Mouse (Mus musculus): Measurements from ENCODE around the gene Cped1.

Gene Cped1

DNA sequence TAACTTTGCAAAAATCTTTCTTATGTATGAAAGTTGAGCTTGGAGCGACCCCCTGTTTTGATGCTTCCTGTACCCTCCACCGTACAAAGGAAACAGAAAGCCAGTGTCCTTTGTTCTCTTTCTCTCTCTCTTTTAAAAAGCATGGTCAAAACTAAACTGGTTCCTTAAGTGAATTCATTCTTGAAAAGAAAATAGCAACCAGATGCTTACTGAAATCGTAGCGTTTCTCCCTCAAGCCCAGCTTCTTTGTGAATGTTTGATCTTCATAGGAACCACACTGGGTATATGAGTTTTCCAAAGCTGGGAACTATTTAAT, 40.6 kb downstream of the Cped1 start:
- peak; percentile 36 for DNase-seq (ENCODE audit: low read depth, low spot score)

DNA sequence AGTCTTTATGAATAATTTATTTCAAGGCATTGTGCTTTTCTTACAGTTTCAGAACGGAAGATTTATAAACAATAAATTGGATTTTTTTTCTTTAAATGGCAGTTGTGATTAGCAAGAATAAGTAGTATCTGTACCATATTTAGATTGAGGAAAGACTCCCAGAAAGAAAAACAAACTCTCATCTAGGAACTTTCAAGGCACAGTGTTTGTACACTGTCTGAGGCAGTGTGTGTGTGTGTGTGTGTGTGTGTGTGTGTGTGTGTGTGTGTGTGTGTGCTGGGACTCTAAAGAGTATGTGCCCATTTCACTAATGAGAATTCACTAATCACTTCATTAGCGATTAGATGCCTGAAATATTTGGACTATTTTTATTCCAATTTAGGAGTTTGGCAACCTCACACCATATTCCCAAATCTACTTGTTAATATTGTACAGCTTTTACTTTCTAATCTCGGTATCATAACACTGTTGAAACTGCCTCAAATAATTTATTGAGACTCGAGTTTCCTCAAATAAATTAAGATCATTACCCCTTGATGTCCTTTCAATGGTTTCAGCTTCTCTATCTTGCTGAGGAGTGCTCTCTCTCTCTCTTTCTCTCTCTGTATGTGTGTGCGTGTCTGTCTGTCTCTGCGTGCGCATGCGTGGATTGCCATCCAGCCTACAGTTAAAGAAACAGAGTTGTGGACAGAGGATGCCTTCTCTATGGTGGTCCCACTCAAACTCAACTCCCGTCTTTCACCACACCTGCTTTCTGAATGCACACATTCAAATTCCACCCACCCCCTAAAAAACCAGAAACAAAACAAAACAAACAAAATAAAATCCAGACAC, 41.3 kb downstream of the Cped1 start:
- no peak for DNase-seq (ENCODE audit: low read depth, low spot score)

- no peak for DNase-seq (ENCODE audit: low read depth, low spot score)
Measured at GRCm38 (mm10) chr6:22027854-22028253, 42.1 kb downstream of the Cped1 start.

DNA sequence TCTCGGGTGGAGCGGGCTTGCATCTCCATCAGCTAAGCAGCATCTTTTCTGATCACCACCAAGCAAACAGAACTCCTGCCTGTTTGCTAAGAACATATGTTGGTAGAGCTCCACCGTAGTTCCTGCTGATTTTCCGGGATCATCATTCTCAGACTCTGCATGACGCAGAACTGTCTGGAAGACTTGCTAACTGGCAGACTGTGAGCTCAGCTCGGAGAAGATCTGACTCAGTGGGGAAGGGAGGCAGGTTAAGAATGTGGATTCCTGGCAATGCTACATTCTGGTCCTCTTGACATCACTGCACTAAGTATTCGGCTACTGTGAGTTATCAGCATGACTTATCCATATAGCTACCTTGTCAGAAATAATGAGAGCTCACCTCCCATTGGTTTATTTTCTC, 44.7 kb downstream of the Cped1 start:
- DNase-seq (ENCODE audit: low read depth, low spot score): no peak

DNA sequence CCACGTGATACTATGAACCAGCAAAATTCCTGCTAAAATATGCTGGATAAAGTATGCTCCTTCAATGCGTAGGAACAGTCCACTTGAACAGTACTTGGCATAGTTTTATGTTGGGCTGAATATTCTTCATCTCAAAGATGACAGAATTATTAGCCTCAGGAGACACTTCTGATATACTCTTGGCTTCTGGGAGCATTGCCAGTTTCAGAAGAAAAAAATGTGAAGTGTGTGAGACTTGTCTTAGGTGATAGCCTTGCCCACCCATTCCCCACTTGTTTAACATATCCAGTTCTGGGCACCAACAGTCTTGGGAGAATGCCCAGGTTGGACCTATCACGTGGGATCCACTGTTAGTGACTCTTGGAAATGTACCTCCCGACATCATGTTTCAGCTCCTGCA, 47.5 kb downstream of the Cped1 start:
- DNase-seq (ENCODE audit: low read depth, low spot score): no peak

DNA sequence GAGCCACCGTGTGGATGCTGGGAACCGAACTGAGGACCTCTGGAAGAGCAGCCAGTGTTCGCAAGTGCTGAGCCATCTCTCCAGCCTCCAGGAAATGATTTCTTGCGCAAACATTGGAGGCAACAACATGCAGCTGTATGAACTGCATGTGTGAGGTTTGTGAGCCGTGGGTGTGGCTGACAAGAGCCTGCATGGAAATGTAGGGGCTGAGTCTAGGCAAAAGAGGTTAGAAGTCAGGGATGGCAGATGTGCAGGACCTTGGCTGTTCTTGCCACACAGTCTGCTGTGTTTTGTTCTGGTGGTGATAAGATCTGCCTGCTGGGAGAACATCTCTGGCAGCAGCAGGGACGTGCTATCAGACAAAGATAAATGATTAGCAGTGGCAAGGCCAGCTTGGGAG, 49.7 kb downstream of the Cped1 start:
- DNase-seq (ENCODE audit: low read depth, low spot score): no peak

GRCm38 (mm10) chr6:22035895-22036294, 50.2 kb downstream of the Cped1 start:
- DNase-seq (ENCODE audit: low read depth, low spot score): no peak

- DNase-seq (ENCODE audit: low read depth, low spot score): no peak
Measured at GRCm38 (mm10) chr6:22036396-22036795, 50.7 kb downstream of the Cped1 start.

- no peak for DNase-seq (ENCODE audit: low read depth, low spot score)
Measured at GRCm38 (mm10) chr6:22036911-22037310, 51.2 kb downstream of the Cped1 start.

DNA sequence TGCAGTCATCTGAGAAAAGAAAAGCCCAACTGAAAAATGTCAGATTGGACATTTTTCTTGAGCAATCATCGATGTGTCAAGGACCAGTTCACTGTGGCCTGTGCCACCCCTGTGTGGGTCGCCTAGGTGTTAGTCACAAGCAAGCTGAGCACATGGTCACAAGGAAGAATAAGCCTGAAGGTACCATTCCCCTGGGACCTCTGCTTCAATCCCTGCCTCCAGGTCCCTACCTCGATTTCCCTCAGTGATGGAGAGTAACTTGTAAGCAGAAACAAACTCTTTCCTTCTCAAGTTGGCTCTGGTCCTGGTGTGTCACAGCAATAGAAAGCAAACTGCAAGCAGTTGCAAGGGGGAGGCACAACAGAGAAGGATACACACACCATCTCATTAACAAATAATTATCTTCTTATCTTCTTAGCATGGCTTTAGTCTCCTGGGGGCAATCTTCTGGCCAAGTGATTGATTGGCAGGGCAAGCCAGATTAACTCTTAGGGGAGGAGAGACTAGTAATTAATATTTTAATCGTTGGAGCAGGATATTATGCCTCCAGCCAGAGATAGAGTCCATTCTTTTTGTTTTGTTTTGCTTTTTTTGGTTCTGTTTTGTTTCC, 51.8 kb downstream of the Cped1 start:
- no peak for DNase-seq (ENCODE audit: low read depth, low spot score)

GRCm38 (mm10) chr6:22039666-22040065, 54.0 kb downstream of the Cped1 start:
- peak; percentile 74 for DNase-seq (ENCODE audit: low read depth, low spot score)

GRCm38 (mm10) chr6:22044880-22045605, 59.3 kb downstream of the Cped1 start:
- no peak for DNase-seq (ENCODE audit: low read depth, low spot score)

- no peak for DNase-seq (ENCODE audit: low read depth, low spot score)
Measured at GRCm38 (mm10) chr6:22047101-22047500, 61.4 kb downstream of the Cped1 start.

DNA sequence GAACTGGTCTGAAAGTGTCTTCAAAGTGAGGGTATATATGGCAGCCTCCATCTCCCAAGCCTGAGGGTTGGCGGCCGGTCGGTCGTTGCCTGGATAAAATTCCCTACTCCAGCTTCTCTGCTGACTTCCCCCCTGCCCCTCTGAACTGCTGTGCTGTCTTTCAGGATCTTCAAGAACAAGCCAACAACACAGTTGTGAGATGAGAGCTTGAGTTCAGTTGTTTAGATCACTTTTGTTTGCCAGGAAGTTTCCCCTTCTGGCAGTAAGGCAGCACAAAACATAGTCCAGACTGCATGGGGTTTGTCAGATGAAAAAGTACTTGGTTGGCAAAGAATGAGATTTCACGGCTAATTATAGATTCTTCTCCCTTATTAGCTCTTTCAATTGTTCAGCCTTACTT, 63.4 kb downstream of the Cped1 start:
- DNase-seq (ENCODE audit: low read depth, low spot score): no peak

- DNase-seq (ENCODE audit: low read depth, low spot score): no peak
Measured at GRCm38 (mm10) chr6:22051526-22051925, 65.8 kb downstream of the Cped1 start.

DNA sequence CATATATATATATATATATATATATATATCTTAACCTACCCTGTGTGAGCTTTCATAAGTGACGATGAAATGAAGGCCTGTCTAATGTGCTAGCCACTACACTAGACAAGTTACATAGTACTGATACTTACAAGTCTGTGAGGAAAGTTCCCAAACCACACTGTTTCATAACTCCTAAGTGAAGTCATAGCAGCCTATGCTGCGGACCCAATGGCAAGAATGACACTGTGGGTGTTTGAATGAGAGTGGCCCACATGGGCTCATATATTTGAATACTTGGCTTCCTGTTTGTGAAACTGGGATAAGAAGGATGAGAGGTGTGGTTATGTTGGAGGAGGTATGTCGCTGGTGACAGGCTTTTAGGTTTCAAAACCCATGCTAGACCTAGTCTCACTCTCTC, 67.3 kb downstream of the Cped1 start:
- DNase-seq (ENCODE audit: low read depth, low spot score): no peak

DNA sequence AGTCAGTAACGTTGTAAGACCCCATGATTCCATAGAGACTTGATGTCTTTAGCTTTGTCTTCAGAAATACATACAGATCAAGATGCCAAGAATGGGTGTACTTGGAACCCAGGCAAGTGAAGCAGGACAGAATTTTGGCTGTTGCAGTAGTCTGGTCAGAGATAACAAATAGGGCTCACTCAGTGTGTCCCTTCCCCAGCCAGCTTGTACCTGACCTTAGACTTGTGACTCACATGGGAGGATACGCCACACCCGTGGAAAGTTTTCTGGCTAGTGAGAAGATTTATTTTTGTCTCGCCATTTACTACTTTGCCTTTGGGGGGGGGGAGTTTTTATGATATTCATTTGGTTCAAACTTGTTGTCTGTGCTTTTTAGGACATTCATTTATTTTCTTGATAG, 78.6 kb downstream of the Cped1 start:
- DNase-seq (ENCODE audit: low read depth, low spot score): no peak

GRCm38 (mm10) chr6:22070603-22071322, 85.0 kb downstream of the Cped1 start:
- DNase-seq (ENCODE audit: low read depth, low spot score): no peak

DNA sequence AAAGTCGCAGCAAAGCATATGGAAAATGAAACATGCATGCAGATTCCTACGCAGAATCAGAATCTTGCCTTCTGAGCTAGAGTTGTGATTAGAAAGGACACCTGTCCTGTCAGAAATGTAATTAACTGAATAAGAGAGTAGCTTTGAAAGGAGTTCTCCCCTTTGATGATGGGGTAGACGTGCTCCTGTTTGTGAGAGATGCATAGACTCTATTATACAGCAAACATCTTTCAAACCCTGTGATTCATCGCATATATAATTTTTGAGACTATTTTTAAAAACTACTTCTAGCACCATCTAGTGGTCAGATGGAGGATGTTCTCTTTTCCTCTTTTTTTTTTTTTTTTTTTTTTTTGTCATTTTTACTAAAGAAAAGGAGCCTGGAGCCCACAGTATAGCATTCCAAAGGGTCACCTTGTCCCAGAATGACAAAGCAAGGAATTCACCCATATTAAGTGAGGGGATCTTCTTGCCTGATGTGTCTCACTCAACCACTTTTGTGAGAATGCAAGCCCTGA, 85.7 kb downstream of the Cped1 start:
- DNase-seq (ENCODE audit: low read depth, low spot score): peak; percentile 78

DNA sequence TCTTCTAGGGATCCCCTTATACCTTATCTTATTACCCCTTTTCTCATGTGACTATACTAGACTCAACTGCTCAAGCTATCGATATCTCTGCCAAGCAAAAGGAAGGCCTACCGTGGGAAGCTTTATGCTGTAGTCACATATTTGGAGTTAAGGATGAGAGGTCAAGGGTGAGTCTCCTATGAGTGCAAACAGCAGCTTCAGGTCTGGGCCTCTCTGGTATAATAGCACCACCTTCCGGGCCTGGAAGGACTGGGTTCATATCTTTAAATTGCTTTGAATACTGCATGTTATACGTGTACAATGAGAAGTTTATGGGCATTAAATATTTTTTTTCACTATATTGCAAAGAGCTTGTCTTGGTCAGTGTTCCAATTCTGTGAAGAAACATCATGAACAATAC, 87.0 kb downstream of the Cped1 start:
- no peak for DNase-seq (ENCODE audit: low read depth, low spot score)

DNA sequence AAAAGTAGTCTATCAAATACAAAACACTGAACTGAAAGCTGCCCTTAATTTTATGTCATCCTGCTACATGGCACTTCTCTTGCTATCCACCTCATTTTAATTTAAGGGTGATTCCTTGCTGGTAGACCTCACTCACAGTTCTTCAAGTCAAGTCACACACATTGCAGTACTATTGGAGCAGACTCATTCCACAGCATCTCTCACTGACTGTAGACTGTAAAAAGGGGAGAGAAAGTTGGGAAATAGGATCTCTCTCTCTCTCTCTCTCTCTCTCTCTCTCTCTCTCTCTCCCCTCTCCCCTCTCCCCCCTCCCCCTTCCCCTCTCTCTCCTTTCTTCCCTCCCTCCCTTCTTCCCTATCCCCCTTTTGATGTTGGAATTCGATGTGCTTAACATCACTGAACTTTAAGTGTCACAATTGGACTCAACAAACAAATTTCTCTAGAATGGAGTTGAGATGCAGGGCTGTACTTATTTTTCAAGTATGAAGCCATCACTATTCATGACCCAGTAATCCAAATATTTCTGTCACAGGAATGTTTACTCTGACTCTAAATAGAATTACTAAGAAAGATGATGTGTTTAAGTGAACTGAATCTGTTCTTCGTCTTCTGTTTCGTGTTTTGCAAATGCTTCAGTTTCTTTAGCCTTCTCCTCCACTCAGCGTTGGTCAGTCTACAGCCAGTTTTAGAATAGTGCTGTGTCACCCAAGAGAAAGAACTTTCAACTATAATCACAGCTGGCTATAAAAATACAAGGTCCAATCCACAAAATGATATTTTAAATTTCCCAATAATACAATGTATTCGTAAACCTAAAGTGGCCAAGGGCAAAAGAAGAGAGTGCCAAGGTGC, 88.7 kb downstream of the Cped1 start:
- DNase-seq (ENCODE audit: low read depth, low spot score): no peak

Measured in R1 (cell line).